Mouse (Mus musculus): Measurements from ENCODE around the gene Tmem207. TPM values are rescaled to one million over a fixed set of nuclear protein-coding genes. Genes with fewer than 3 reads are reported as not detected.

The Tmem207 gene
- total RNA-seq, 2 experiments from 2014 or later: not detected

GRCm38 (mm10) chr16:26462835-26463234, 63.7 kb downstream of the Tmem207 start, which contains the start of gene Cldn16:
Gene Cldn16, plus strand, starts transcription at chr16:26463135.
- no peak for DNase-seq (ENCODE audit: low spot score in 2 of 2)

- no peak for DNase-seq (ENCODE audit: low spot score in 2 of 2)
These were observed 70.4 kb downstream of the Tmem207 start for GRCm38 (mm10) chr16:26456182-26456581.

GRCm38 (mm10) chr16:26454163-26454562, 72.4 kb downstream of the Tmem207 start:
- DNase-seq (ENCODE audit: low spot score in 2 of 2): no peak

Other genes starting within 250 kb of the Tmem207 start
- 1 to 10 TPM; 2.4 to 8.3 TPM for gene Cldn1, start 154.9 kb downstream of the Tmem207 start, total RNA-seq (2021)
- gene Cldn16, start 63.6 kb downstream of the Tmem207 start, total RNA-seq (2021): not detected
- gene Il1rap, start 54.9 kb upstream of the Tmem207 start, total RNA-seq (2021): 10 to 100 TPM; 44.7 to 51.4 TPM